9 mouse cellular contexts compared by ENCODE assay signal in the genomic region with DNA sequence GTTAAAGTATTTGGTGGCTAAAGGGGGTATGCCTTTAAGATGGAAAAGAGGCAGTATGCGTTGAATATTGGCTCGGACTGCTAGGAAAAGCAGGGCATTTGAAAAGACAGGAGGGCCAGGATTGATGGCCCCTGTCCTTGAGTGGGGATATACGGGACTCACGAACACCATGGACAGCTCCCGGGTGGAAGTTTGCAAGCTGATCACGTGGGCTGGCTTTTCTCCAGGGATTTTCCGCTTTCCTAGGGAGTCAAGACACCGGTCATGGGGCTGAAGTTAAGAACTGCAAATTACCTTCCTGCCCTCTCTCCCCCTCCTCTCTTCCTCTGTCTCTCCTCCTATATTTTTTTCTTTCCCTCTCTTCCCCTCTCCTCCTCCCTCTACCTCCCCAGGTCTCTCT. TPM values are rescaled to one million over a fixed set of nuclear protein-coding genes. Genes with fewer than 3 reads are reported as not detected.
DNase-seq lines count a peak whose midpoint lies in the region; ATAC-seq and TF ChIP-seq lines count a peak whose summit lies in the region.
"Had no signal": no experiment of that assay in that cellular context is flagged by ENCODE, and none has a peak within 500 bp of the region (broad histone marks: within the 10 kb centered on the region; RNA-seq: fewer than 3 reads in every experiment).

No protein-coding gene starts in this region.

- no peak for ATAC-seq in liver, embryonic 12.5 days
- ATAC-seq in limb, embryonic 14.5 days (ENCODE audit: low FRiP score, low read depth): no peak

- H3K4me3 ChIP-seq in liver, embryonic 12.5 days: no peak overlapping the region
- H3K4me3 ChIP-seq in limb, embryonic 14.5 days (replicated peaks; ENCODE audit: low read length): no peak overlapping the region
- H3K4me3 ChIP-seq: limb, embryonic 12.5 days had no signal

- no peaks in the 10 kb centered on the region for H3K27me3 ChIP-seq in liver, embryonic 12.5 days (replicated peaks)
- H3K27me3 ChIP-seq in limb, embryonic 14.5 days (ENCODE audit: control insufficient read depth, insufficient read depth, low read length): no peaks in the 10 kb centered on the region
- H3K27me3 ChIP-seq: limb, embryonic 12.5 days had no signal

- no peaks in the 10 kb centered on the region for H3K4me1 ChIP-seq in liver, embryonic 12.5 days
- H3K4me1 ChIP-seq in limb, embryonic 14.5 days (ENCODE audit: control insufficient read depth, insufficient read depth, low read length): no peaks in the 10 kb centered on the region
- H3K4me1 ChIP-seq: limb, embryonic 12.5 days had no signal

- TF ChIP-seq POLR2A in limb, embryonic 14.5 days (IDR thresholded peaks at IDR 0.05; ENCODE audit: borderline replicate concordance, extremely low read depth, insufficient read depth, insufficient read length): no peak

- peak; percentile 42 for DNase-seq in liver
- peak; percentile 86 for DNase-seq in adrenal gland, adult 2 months
- DNase-seq in gastrocnemius, adult 18-20 months (ENCODE audit: low spot score): peak; percentile 38
- DNase-seq in limb, embryonic 14.5 days (ENCODE audit: low spot score): peak; percentile 77
- DNase-seq in testis, postnatal 14 days (ENCODE audit: low spot score): peak; percentile 73
- no peak for DNase-seq in frontal cortex, adult 2 months (ENCODE audit: extremely low spot score in 1 of 2, low spot score in 1 of 2)
- no peak for DNase-seq in thymus, postnatal 10 days (ENCODE audit: low spot score in 2 of 2)

- no peaks in the 10 kb centered on the region for H3K36me3 ChIP-seq in liver, embryonic 12.5 days
- no peaks in the 10 kb centered on the region for H3K36me3 ChIP-seq in limb, embryonic 14.5 days (ENCODE audit: control insufficient read depth, insufficient read depth, low read length)
- H3K36me3 ChIP-seq: limb, embryonic 12.5 days had no signal

- H3K9me3 ChIP-seq in liver, embryonic 12.5 days (replicated peaks): no peaks in the 10 kb centered on the region
- no peaks in the 10 kb centered on the region for H3K9me3 ChIP-seq in limb, embryonic 14.5 days (ENCODE audit: control insufficient read depth, low read length)
- H3K9me3 ChIP-seq: limb, embryonic 12.5 days had no signal

- no peak overlapping the region for H3K4me2 ChIP-seq in liver, embryonic 12.5 days
- no peak overlapping the region for H3K4me2 ChIP-seq in limb, embryonic 14.5 days (replicated peaks; ENCODE audit: low read depth, low read length, severe bottlenecking)
- H3K4me2 ChIP-seq: limb, embryonic 12.5 days had no signal

- WGBS in liver, embryonic 12.5 days (ENCODE audit: insufficient replicate concordance): 10% methylated on average over 8 of the region's 8 CpGs
- WGBS in limb, embryonic 14.5 days: 13% methylated on average over 8 of the region's 8 CpGs

- no peak overlapping the region for H3K27ac ChIP-seq in liver, embryonic 12.5 days
- no peak overlapping the region for H3K27ac ChIP-seq in limb, embryonic 14.5 days (replicated peaks; ENCODE audit: low read depth, low read length)
- H3K27ac ChIP-seq: limb, embryonic 12.5 days had no signal

- no peak overlapping the region for H3K9ac ChIP-seq in liver, embryonic 12.5 days
- H3K9ac ChIP-seq in limb, embryonic 14.5 days (ENCODE audit: low read depth, low read length, severe bottlenecking): no peak overlapping the region
- H3K9ac ChIP-seq: limb, embryonic 12.5 days had no signal

RNA-seq across cellular contexts. Expression of a gene that starts 14.2 kb away (rescaled TPM):
- not detected in 2 replicates for polyA plus RNA-seq in liver, embryonic 12.5 days (2016; fragmentation: Nextera tagmentation; extraction: Ambion mirVana)
- total RNA-seq in adrenal gland, adult 2 months (2021): under 1 TPM in 1 of 2 experiments, not detected in 1; 0.14 TPM
- 0.25 and 0.41 TPM in 2 replicates for polyA plus RNA-seq in adrenal gland, adult 2 months (2012; rRNA removed)
- not detected for total RNA-seq in gastrocnemius, adult 18-20 months (2021)
- polyA plus RNA-seq in limb, embryonic 14.5 days (2012; rRNA removed): 1.7 and 2.3 TPM in 2 replicates
- polyA plus RNA-seq in limb, embryonic 14.5 days (2014; fragmentation: Nextera tagmentation; extraction: Ambion mirVana): 2.0 and 2.6 TPM in 2 replicates
- polyA plus RNA-seq in frontal cortex, adult 2 months (2012; rRNA removed): 43.8 and 52.2 TPM in 2 replicates

Comparison
In these comparisons a context has a peak if more than half of its experiments do, and no peak if none do; other contexts are left out.
1. DNase-seq: peak in liver (single experiment), adrenal gland, adult 2 months (single experiment), gastrocnemius, adult 18-20 months (single experiment), limb, embryonic 14.5 days (single experiment) and testis, postnatal 14 days (single experiment); none in frontal cortex, adult 2 months (0 of 2) and thymus, postnatal 10 days (0 of 2).
2. RNA of a gene that starts 14.2 kb away (polyA plus RNA-seq): 43.8 to 52.2 TPM in frontal cortex, adult 2 months; 1.7 to 2.6 TPM in limb, embryonic 14.5 days, 0.25 to 0.41 TPM in adrenal gland, adult 2 months and not detected in liver, embryonic 12.5 days; every median in the first group is over 10 times any median in the second.